Mouse (Mus musculus) neural tube, embryonic 13.5 days (tissue): Measurements from ENCODE around the gene Slc28a3. TPM values are rescaled to one million over a fixed set of nuclear protein-coding genes. Genes with fewer than 3 reads are reported as not detected.

ENCODE experiments used
- ATAC-seq: fragments of 200-750 bp; cut with Nextera tagmentation; 2 replicates; pipeline ENCODE4 v1.8.0; 2017; ENCODE audit warnings: low read depth, mild to moderate bottlenecking, moderate TSS enrichment, moderate library complexity
- H3K27ac ChIP-seq: fragments of 300-500 bp; sonication (generic); replicated peaks from 2 replicates; pipeline ENCODE4 v1.5.1; 2015; ENCODE audit warnings: moderate library complexity, mild to moderate bottlenecking, inconsistent platforms
- H3K27me3 ChIP-seq: fragments of 300-500 bp; sonication (generic); 2 replicates; pipeline ENCODE4 v1.6.1; 2015; ENCODE audit warnings: mild to moderate bottlenecking, inconsistent platforms
- H3K36me3 ChIP-seq: fragments of 300-500 bp; sonication (generic); 2 replicates; pipeline ENCODE4 v1.6.1; 2015; ENCODE audit warnings: mild to moderate bottlenecking, inconsistent platforms
- H3K4me1 ChIP-seq: fragments of 300-500 bp; sonication (generic); replicated peaks from 2 replicates; pipeline ENCODE4 v1.6.1; 2015; ENCODE audit warnings: inconsistent platforms
- H3K4me2 ChIP-seq: fragments of 300-500 bp; sonication (generic); 2 replicates; pipeline ENCODE4 v1.6.1; 2015; ENCODE audit warnings: inconsistent platforms, mild to moderate bottlenecking, moderate library complexity
- H3K4me3 ChIP-seq: fragments of 300-500 bp; sonication (generic); 2 replicates; pipeline ENCODE4 v1.5.1; 2015; ENCODE audit warnings: mild to moderate bottlenecking, inconsistent platforms
- H3K9ac ChIP-seq: fragments of 300-500 bp; sonication (generic); 2 replicates; pipeline ENCODE4 v1.6.1; 2015; ENCODE audit warnings: moderate library complexity, mild to moderate bottlenecking, inconsistent platforms
- H3K9me3 ChIP-seq: fragments of 300-500 bp; sonication (generic); 2 replicates; pipeline ENCODE4 v1.6.1; 2016; ENCODE audit warnings: inconsistent platforms
- WGBS: fragments of 180-500 bp; shearing (Covaris S2); methylation state at CpG from one replicate; pipeline ENCODE4 v1.1.7; 2015; 5-methylcytosine and 5-hydroxymethylcytosine counted together
- polyA plus RNA-seq: library from polyadenylated mRNA; unstranded; fragments of >200 nt; fragmentation: Nextera tagmentation; extraction: Ambion mirVana; gene quantifications from 2 replicates; pipeline ENCODE4 v1.2.1, GENCODE M21; 2015

The Slc28a3 gene
- polyA plus RNA-seq, 1 experiment from 2014 or later: 0.04 TPM

GRCm38 (mm10) chr13:58515635-58516034 lies 95.0 kb downstream of the Slc28a3 start:
- no peak overlapping the region for H3K9ac ChIP-seq
- H3K9me3 ChIP-seq: no peaks in the 10 kb centered on the region
- H3K27me3 ChIP-seq: no peaks in the 10 kb centered on the region
- H3K4me2 ChIP-seq: no peak overlapping the region
- H3K4me1 ChIP-seq: no peaks in the 10 kb centered on the region
- H3K4me3 ChIP-seq: no peak overlapping the region
- no peak for ATAC-seq
- no peak overlapping the region for H3K27ac ChIP-seq
- 91% methylated on average over 5 of the region's 5 CpGs for WGBS
- H3K36me3 ChIP-seq: no peaks in the 10 kb centered on the region

DNA sequence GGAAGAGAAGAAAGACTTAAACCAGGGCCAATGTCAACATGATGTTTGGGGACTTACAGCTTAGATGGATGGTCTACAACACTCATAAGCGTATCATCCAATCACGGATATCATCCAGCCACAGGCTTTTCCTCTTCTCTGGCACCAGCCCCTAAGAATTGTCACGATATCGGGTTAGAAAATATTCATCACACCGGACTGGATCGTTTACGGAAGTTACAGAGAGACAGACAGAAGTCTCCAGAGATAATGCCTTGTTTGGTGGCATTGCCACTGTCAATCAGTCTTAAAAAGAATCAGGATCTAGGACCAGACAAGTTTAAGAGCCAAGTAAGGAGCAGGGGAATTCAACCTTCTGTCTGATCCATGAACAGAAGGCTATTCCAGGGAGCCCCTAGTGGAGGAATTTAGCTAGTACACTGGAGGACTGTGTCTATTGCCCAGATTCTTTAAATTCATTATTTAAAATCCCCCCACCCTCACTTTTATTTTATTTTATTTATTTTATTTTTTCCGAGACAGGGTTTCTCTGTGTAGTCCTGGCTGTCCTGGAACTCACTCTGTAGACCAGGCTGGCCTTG lies 96.4 kb downstream of the Slc28a3 start:
- H3K9ac ChIP-seq: no peak overlapping the region
- 86% methylated on average over 8 of the region's 8 CpGs for WGBS
- no peak overlapping the region for H3K4me3 ChIP-seq
- H3K27ac ChIP-seq: no peak overlapping the region
- H3K27me3 ChIP-seq: no peaks in the 10 kb centered on the region
- H3K4me2 ChIP-seq: no peak overlapping the region
- H3K36me3 ChIP-seq: no peaks in the 10 kb centered on the region
- no peaks in the 10 kb centered on the region for H3K4me1 ChIP-seq
- no peak for ATAC-seq
- H3K9me3 ChIP-seq: no peaks in the 10 kb centered on the region

GRCm38 (mm10) chr13:58511926-58512325 lies 98.8 kb downstream of the Slc28a3 start:
- Histone ChIP-seq H3K4me1 (peaks cover 5% of the 10 kb centered on the region; the same call in 1 of the 2 replicates), H3K27me3 (no peaks in the 10 kb centered on the region), H3K36me3 (no peaks in the 10 kb centered on the region), H3K4me2 (no peak overlapping the region), H3K9me3 (no peaks in the 10 kb centered on the region), H3K9ac (no peak overlapping the region), H3K4me3 (no peak overlapping the region), H3K27ac (no peak overlapping the region)
- no peak for ATAC-seq
- WGBS: 75% methylated on average over 2 of the region's 2 CpGs

- no peaks in the 10 kb centered on the region for H3K9me3 ChIP-seq
- no peak overlapping the region for H3K27ac ChIP-seq
- no peak for ATAC-seq
- no peak overlapping the region for H3K4me2 ChIP-seq
- no peaks in the 10 kb centered on the region for H3K27me3 ChIP-seq
- peaks cover 7% of the 10 kb centered on the region; the same call in 1 of the 2 replicates for H3K4me1 ChIP-seq
- 88% methylated on average over 9 of the region's 9 CpGs for WGBS
- no peak overlapping the region for H3K4me3 ChIP-seq
- no peak overlapping the region for H3K9ac ChIP-seq
- no peaks in the 10 kb centered on the region for H3K36me3 ChIP-seq
Measured at GRCm38 (mm10) chr13:58511248-58511647, 99.4 kb downstream of the Slc28a3 start.

- no peak overlapping the region for H3K4me3 ChIP-seq
- no peaks in the 10 kb centered on the region for H3K27me3 ChIP-seq
- H3K9ac ChIP-seq: no peak overlapping the region
- ATAC-seq: no peak
- H3K9me3 ChIP-seq: no peaks in the 10 kb centered on the region
- H3K36me3 ChIP-seq: no peaks in the 10 kb centered on the region
- no peak overlapping the region for H3K4me2 ChIP-seq
- 48% methylated on average over 3 of the region's 3 CpGs for WGBS
- no peak overlapping the region for H3K27ac ChIP-seq
- H3K4me1 ChIP-seq: peaks cover 12% of the 10 kb centered on the region; the same call in 1 of the 2 replicates
Measured at GRCm38 (mm10) chr13:58509241-58509640, 101.4 kb downstream of the Slc28a3 start.

GRCm38 (mm10) chr13:58503610-58504009 lies 107.1 kb downstream of the Slc28a3 start:
- no peaks in the 10 kb centered on the region for H3K27me3 ChIP-seq

GRCm38 (mm10) chr13:58497809-58498208 lies 112.9 kb downstream of the Slc28a3 start:
- H3K27ac ChIP-seq: no peak overlapping the region
- no peak overlapping the region for H3K4me3 ChIP-seq
- H3K9ac ChIP-seq: no peak overlapping the region
- H3K4me2 ChIP-seq: no peak overlapping the region
- H3K4me1 ChIP-seq: no peaks in the 10 kb centered on the region
- no peaks in the 10 kb centered on the region for H3K9me3 ChIP-seq
- H3K36me3 ChIP-seq: no peaks in the 10 kb centered on the region
- WGBS: 84% methylated on average over 12 of the region's 12 CpGs
- no peak for ATAC-seq
- no peaks in the 10 kb centered on the region for H3K27me3 ChIP-seq

More at GRCm38 (mm10) chr13:58503610-58504009, 107.1 kb downstream of the Slc28a3 start:
- Histone ChIP-seq H3K36me3 (no peaks in the 10 kb centered on the region), H3K9ac (no peak overlapping the region), H3K4me2 (no peak overlapping the region), H3K4me1 (peaks cover 12% of the 10 kb centered on the region; the same call in 1 of the 2 replicates), H3K9me3 (no peaks in the 10 kb centered on the region), H3K4me3 (no peak overlapping the region), H3K27ac (no peak overlapping the region)
- 93% methylated on average over 2 of the region's 2 CpGs for WGBS
- ATAC-seq: no peak

Other genes with a start within 250 kb of the Slc28a3 start
- gene 2210016F16Rik, start 225.7 kb downstream of the Slc28a3 start, polyA plus RNA-seq: 24.8 and 26.4 TPM in 2 replicates
- 23.1 and 23.6 TPM in 2 replicates for gene Rmi1, start 208.6 kb downstream of the Slc28a3 start, polyA plus RNA-seq
- 1,581 and 1,759 TPM in 2 replicates for gene Hnrnpk, start 207.5 kb downstream of the Slc28a3 start, polyA plus RNA-seq
- 91.6 and 94.2 TPM in 2 replicates for gene Ntrk2, start 195.7 kb upstream of the Slc28a3 start, polyA plus RNA-seq